Mouse (Mus musculus) limb, embryonic 14.5 days (tissue): ENCODE measurements around the gene Egfr. TPM values are rescaled to one million over a fixed set of nuclear protein-coding genes. Genes with fewer than 3 reads are reported as not detected.

Experiments
- ATAC-seq: fragments of 200-750 bp; cut with Nextera tagmentation; 2 replicates; pipeline ENCODE4 v1.8.0; 2017; ENCODE audit warnings: low read depth, moderate number of reproducible peaks, moderate TSS enrichment; ENCODE audit not compliant: low FRiP score
- DNase-seq: peaks from one replicate; pipeline ENCODE4 v3.0.0-alpha.2; 2015; ENCODE audit warnings: low spot score
- H3K27ac ChIP-seq: fragments of 300-500 bp; sonication (generic); replicated peaks from 2 replicates; pipeline ENCODE4 v1.5.1; 2014; ENCODE audit warnings: low read depth, mild to moderate bottlenecking, low read length, moderate library complexity, mixed read lengths
- H3K27me3 ChIP-seq: fragments of 300-500 bp; sonication (generic); 2 replicates; pipeline ENCODE4 v1.6.1; 2014; ENCODE audit warnings: low read length, mixed read lengths; ENCODE audit not compliant: control insufficient read depth, insufficient read depth
- H3K36me3 ChIP-seq: fragments of 300-500 bp; sonication (generic); 2 replicates; pipeline ENCODE4 v1.6.1; 2014; ENCODE audit warnings: mild to moderate bottlenecking, low read length, moderate library complexity, mixed read lengths; ENCODE audit not compliant: control insufficient read depth, insufficient read depth
- H3K4me1 ChIP-seq: fragments of 300-500 bp; sonication (generic); 2 replicates; pipeline ENCODE4 v1.6.1; 2014; ENCODE audit warnings: antibody characterized with exemption, low read length, mixed read lengths; ENCODE audit not compliant: control insufficient read depth, insufficient read depth
- H3K4me2 ChIP-seq: fragments of 300-500 bp; sonication (generic); replicated peaks from 2 replicates; pipeline ENCODE4 v1.6.1; 2014; ENCODE audit warnings: low read depth, mild to moderate bottlenecking, low read length, moderate library complexity; ENCODE audit not compliant: severe bottlenecking
- H3K4me3 ChIP-seq: fragments of 300-500 bp; sonication (generic); replicated peaks from 2 replicates; pipeline ENCODE4 v1.5.1; 2014; ENCODE audit warnings: low read length
- H3K9ac ChIP-seq: fragments of 300-500 bp; sonication (generic); 2 replicates; pipeline ENCODE4 v1.6.1; 2014; ENCODE audit warnings: mild to moderate bottlenecking, low read depth, low read length, moderate library complexity; ENCODE audit not compliant: severe bottlenecking
- H3K9me3 ChIP-seq: fragments of 300-500 bp; sonication (generic); 2 replicates; pipeline ENCODE4 v1.6.1; 2016; ENCODE audit warnings: low read length; ENCODE audit not compliant: control insufficient read depth
- POLR2A ChIP-seq: fragments of 200-500 bp; IDR thresholded peaks from 2 replicates; pipeline ENCODE4 v1.8.0; 2012; ENCODE audit warnings: inconsistent platforms, mild to moderate bottlenecking, moderate library complexity, borderline replicate concordance; ENCODE audit not compliant: insufficient read depth, insufficient read length; ENCODE audit errors: extremely low read depth
- WGBS: fragments of 180-500 bp; shearing (Covaris S2); extraction: QIAGEN DNeasy Blood & Tissue Kit; methylation state at CpG from one replicate; pipeline ENCODE4 v1.1.7; 2014; 5-methylcytosine and 5-hydroxymethylcytosine counted together
- polyA plus RNA-seq, 2 experiments: library from polyadenylated mRNA; depleted of rRNA in 1 of 2; stranded (reverse) in 1 of 2; unstranded in 1 of 2; fragments of >200 nt; fragmentation: Nextera tagmentation in 1 of 2; extraction: Ambion mirVana in 1 of 2; gene quantifications; 2 replicates each; pipeline versions ENCODE4 v1.2.1 to v1.2.3; 2012 to 2014

The Egfr gene
- polyA plus RNA-seq, 2 experiments: 19.8 to 35.8 TPM

DNA sequence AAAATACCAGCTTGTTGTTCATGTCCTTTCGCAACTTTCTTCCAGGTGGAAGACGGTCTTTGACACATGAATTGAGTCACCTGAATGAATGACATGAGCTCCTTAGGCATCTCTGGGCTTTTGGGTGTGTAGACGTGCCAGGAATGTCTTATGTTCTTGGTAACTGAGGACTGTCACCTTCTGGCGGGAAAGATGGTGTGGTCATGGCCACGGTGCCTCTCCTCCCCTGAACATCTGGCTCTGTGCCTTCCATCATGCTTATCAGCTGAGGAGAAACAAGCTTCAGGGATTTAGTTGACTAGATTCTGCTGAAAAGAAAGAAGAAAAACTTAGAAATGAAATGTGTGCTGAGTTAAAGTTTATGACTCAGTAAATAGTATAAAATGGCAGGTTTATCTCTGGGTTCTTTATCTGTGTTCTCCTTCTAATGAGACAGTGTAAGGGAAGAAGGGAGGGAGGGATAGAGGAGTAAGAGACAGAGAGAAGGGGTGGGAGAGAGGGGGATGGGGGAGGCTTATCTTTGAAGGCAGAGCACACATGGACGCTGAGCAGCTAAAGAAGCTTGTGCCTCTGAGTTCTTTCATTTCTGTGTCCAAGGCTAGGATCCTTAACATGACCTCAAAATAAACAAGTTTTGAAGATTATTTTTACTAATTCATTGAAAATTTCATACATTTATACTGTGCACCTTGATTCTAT lies 65.5 kb downstream of the Egfr start:
- Histone ChIP-seq H3K4me1 (peaks cover 9% of the 10 kb centered on the region), H3K4me2 (no peak overlapping the region), H3K9ac (no peak overlapping the region), H3K9me3 (no peaks in the 10 kb centered on the region), H3K27ac (no peak overlapping the region), H3K36me3 (no peaks in the 10 kb centered on the region), H3K4me3 (no peak overlapping the region), H3K27me3 (no peaks in the 10 kb centered on the region)
- ATAC-seq (no peak), DNase-seq (no peak)
- TF ChIP-seq POLR2A: no peak
- WGBS: 75% methylated on average over 6 of the region's 6 CpGs

DNA sequence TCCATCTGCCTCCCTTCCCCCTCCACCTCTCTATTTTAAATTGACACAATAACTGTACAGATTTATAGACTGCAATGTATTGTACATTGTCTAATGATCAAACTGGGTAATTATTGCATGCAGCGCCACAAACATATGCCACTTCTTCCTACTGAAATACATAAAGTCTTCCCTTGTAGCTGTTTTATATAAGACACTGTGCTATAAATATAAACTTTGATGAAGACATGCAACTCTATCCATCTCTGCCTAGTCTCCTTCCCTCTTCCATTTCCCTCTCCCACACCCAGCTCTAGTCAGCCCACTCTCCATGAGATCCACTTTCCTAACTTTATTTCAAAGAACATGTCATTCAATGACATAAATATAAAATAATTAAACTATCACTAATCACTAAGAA lies 67.4 kb downstream of the Egfr start:
- ATAC-seq (no peak), DNase-seq (no peak)
- peaks cover 7% of the 10 kb centered on the region for H3K4me1 ChIP-seq
- 70% methylated on average over 1 of the region's 1 CpGs for WGBS
- no peaks in the 10 kb centered on the region for H3K27me3 ChIP-seq
- no peak overlapping the region for H3K4me3 ChIP-seq
- H3K27ac ChIP-seq: no peak overlapping the region
- H3K4me2 ChIP-seq: no peak overlapping the region
- no peaks in the 10 kb centered on the region for H3K9me3 ChIP-seq
- no peaks in the 10 kb centered on the region for H3K36me3 ChIP-seq
- no peak for TF ChIP-seq POLR2A
- H3K9ac ChIP-seq: no peak overlapping the region

DNA sequence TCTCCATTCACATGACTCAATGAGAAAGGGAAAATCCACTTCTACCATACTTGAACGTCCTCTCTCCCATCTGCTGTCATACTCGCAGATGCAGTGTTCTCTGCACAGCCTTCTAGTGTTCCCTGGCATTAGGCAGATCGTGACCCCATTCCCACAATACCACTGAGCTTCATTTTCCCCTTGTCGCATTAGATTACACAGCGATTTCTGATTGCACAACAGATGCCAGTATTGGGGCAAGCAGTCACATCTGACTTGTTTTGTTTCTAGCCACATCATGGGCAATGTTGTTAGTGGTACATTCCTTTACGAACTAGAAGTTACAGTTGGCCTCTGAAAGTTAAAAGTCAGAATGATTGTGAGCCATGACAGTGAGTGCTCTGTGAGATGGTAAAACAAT lies 68.1 kb downstream of the Egfr start:
- no peak overlapping the region for H3K9ac ChIP-seq
- H3K36me3 ChIP-seq: no peaks in the 10 kb centered on the region
- ATAC-seq: no peak
- WGBS: 85% methylated on average over 6 of the region's 6 CpGs
- TF ChIP-seq POLR2A: no peak
- peaks cover 7% of the 10 kb centered on the region for H3K4me1 ChIP-seq
- H3K4me3 ChIP-seq: no peak overlapping the region
- H3K27me3 ChIP-seq: no peaks in the 10 kb centered on the region
- no peak overlapping the region for H3K4me2 ChIP-seq
- DNase-seq: no peak
- no peak overlapping the region for H3K27ac ChIP-seq
- no peaks in the 10 kb centered on the region for H3K9me3 ChIP-seq

DNA sequence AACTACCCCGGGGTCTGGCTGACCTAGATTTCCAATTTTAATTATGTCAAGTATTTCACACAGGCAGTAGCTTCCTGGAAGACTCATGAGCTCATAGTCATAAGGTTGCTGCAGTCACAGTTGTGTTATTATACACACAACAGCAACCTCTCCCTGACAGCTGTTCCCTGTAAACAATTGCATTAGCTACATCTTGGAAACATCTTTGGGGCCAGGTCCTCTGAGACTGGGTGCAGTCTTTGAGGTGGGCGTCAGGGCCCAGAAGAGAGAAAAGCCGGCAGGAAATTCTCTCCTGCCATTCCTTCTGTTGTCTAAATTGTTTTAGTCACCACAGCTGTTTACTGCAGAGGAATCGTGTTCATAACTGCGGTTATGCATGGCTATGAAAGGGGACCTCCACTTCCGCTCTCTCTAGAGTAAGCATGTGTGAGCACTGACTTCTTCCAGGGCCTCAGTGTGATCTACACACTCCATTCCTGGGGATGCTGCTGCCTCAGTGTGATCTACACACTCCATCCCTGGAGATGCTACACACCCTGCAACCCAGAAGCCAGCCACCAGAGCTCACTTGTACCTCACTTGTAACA lies 69.8 kb downstream of the Egfr start:
- no peak overlapping the region for H3K9ac ChIP-seq
- TF ChIP-seq POLR2A: no peak
- no peaks in the 10 kb centered on the region for H3K9me3 ChIP-seq
- H3K4me3 ChIP-seq: no peak overlapping the region
- no peaks in the 10 kb centered on the region for H3K36me3 ChIP-seq
- no peak overlapping the region for H3K27ac ChIP-seq
- no peak for ATAC-seq
- H3K4me2 ChIP-seq: no peak overlapping the region
- DNase-seq: no peak
- H3K27me3 ChIP-seq: no peaks in the 10 kb centered on the region
- 75% methylated on average over 6 of the region's 6 CpGs for WGBS
- H3K4me1 ChIP-seq: peaks cover under 1% of the 10 kb centered on the region

DNA sequence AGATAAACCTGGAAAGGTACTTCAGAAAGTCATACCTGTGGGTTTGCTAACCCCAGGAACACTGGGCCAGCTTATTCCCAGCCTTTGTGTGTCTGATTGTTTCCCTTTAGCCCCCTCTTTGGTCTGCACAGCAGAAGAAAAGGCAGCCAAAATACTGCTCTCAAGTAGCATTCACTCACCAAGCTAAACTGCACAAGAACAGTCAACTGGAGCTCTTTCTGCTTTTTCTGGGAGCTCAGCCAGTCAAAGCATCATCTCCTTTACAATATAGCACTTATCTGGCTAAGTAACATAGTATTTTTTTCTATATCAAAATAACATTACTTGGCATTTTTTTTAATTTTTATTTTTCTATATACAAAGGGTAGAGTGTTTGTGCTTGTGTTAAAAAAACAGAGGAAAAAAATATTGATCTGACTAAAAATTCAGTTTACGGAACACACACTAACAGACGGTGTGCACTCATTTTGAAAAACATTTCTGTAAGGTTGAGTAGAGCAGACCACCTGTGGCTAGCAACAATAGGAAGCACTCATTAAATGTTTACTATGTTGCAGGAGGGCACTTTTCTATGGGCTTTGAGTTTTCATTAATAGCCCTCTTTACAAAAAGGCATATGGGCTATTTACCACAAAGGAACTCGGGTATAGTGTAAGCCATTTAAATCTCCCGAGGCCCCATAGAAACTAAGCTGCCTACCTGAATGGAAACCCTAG lies 72.0 kb downstream of the Egfr start:
- DNase-seq: peak; percentile 55

More for the DNA sequence above, 72.0 kb downstream of the Egfr start:
- H3K36me3 ChIP-seq: no peaks in the 10 kb centered on the region
- no peaks in the 10 kb centered on the region for H3K9me3 ChIP-seq
- TF ChIP-seq POLR2A: no peak
- no peaks in the 10 kb centered on the region for H3K27me3 ChIP-seq
- no peaks in the 10 kb centered on the region; the same call in none of the 2 replicates for H3K4me1 ChIP-seq
- H3K4me3 ChIP-seq: no peak overlapping the region
- H3K9ac ChIP-seq: no peak overlapping the region
- no peak overlapping the region for H3K4me2 ChIP-seq
- 42% methylated on average over 4 of the region's 4 CpGs for WGBS
- ATAC-seq: no peak
- H3K27ac ChIP-seq: peak overlapping the region; percentile 66; the same call in 1 of the 2 replicates
